Mouse (Mus musculus): Measurements from ENCODE around the gene Rsph1. TPM values are rescaled to one million over a fixed set of nuclear protein-coding genes. Genes with fewer than 3 reads are reported as not detected.

Gene Rsph1
- polyA plus RNA-seq, 1 experiment, result 2.7 TPM

GRCm38 (mm10) chr17:31309281-31309793 lies 32.2 kb upstream of the Rsph1 start:
- no peak overlapping the region for H3K4me3 ChIP-seq (replicated peaks; ENCODE audit: insufficient read depth, low read depth, low read length)
- H3K27ac ChIP-seq (ENCODE audit: insufficient read depth, low read length), result no peak overlapping the region
- H3K27me3 ChIP-seq (ENCODE audit: control insufficient read depth, insufficient read depth, low read length), result no peaks in the 10 kb centered on the region
- TF ChIP-seq POLR2A (IDR thresholded peaks at IDR 0.05; ENCODE audit: borderline replicate concordance, insufficient read depth, low read length) (no peak), CTCF (IDR thresholded peaks at IDR 0.05; ENCODE audit: borderline replicate concordance, insufficient read depth, low read depth, low read length) (no peak)
- 0 out of 2 replicates have a peak, but pooled peaks cover 5% of the 10 kb centered on the region for H3K4me1 ChIP-seq (ENCODE audit: control insufficient read depth, insufficient read depth, low read length)
- WGBS, result 59% methylated on average over 6 of the region's 6 CpGs
- DNase-seq, result no peak

GRCm38 (mm10) chr17:31308291-31308816 lies 31.2 kb upstream of the Rsph1 start:
- TF ChIP-seq CTCF (IDR thresholded peaks at IDR 0.05; ENCODE audit: borderline replicate concordance, insufficient read depth, low read depth, low read length), result no peak
- TF ChIP-seq POLR2A (IDR thresholded peaks at IDR 0.05; ENCODE audit: borderline replicate concordance, insufficient read depth, low read length), result no peak
- H3K4me1 ChIP-seq (ENCODE audit: control insufficient read depth, insufficient read depth, low read length), result 0 out of 2 replicates have a peak, but pooled peaks cover 5% of the 10 kb centered on the region
- WGBS, result 97% methylated on average over 7 of the region's 7 CpGs
- no peak overlapping the region for H3K27ac ChIP-seq (ENCODE audit: insufficient read depth, low read length)
- no peaks in the 10 kb centered on the region for H3K27me3 ChIP-seq (ENCODE audit: control insufficient read depth, insufficient read depth, low read length)
- no peak overlapping the region for H3K4me3 ChIP-seq (replicated peaks; ENCODE audit: insufficient read depth, low read depth, low read length)
- no peak for DNase-seq

- 73% methylated on average over 3 of the region's 3 CpGs for WGBS
- TF ChIP-seq POLR2A (IDR thresholded peaks at IDR 0.05; ENCODE audit: borderline replicate concordance, insufficient read depth, low read length), result no peak
- TF ChIP-seq CTCF (IDR thresholded peaks at IDR 0.05; ENCODE audit: borderline replicate concordance, insufficient read depth, low read depth, low read length), result no peak
- DNase-seq, result no peak
- no peaks in the 10 kb centered on the region for H3K27me3 ChIP-seq (ENCODE audit: control insufficient read depth, insufficient read depth, low read length)
- H3K4me3 ChIP-seq (replicated peaks; ENCODE audit: insufficient read depth, low read depth, low read length), result no peak overlapping the region
- 0 out of 2 replicates have a peak, but pooled peaks cover 5% of the 10 kb centered on the region for H3K4me1 ChIP-seq (ENCODE audit: control insufficient read depth, insufficient read depth, low read length)
- H3K27ac ChIP-seq (ENCODE audit: insufficient read depth, low read length), result no peak overlapping the region
Observed at GRCm38 (mm10) chr17:31307756-31308155, 30.6 kb upstream of the Rsph1 start.

- 56% methylated on average over 5 of the region's 5 CpGs for WGBS
- DNase-seq, result no peak
- Histone ChIP-seq H3K27me3 (ENCODE audit: control insufficient read depth, insufficient read depth, low read length) (no peaks in the 10 kb centered on the region), H3K4me3 (replicated peaks; ENCODE audit: insufficient read depth, low read depth, low read length) (no peak overlapping the region), H3K4me1 (ENCODE audit: control insufficient read depth, insufficient read depth, low read length) (0 out of 2 replicates have a peak, but pooled peaks cover 5% of the 10 kb centered on the region), H3K27ac (ENCODE audit: insufficient read depth, low read length) (no peak overlapping the region)
- no peak for TF ChIP-seq POLR2A (IDR thresholded peaks at IDR 0.05; ENCODE audit: borderline replicate concordance, insufficient read depth, low read length)
- no peak for TF ChIP-seq CTCF (IDR thresholded peaks at IDR 0.05; ENCODE audit: borderline replicate concordance, insufficient read depth, low read depth, low read length)
Observed at GRCm38 (mm10) chr17:31305776-31306120, 28.6 kb upstream of the Rsph1 start.

- WGBS, result 57% methylated on average over 12 of the region's 12 CpGs
Observed at GRCm38 (mm10) chr17:31304895-31305775, 28.0 kb upstream of the Rsph1 start.

GRCm38 (mm10) chr17:31303401-31303800 lies 26.2 kb upstream of the Rsph1 start:
- DNase-seq, result no peak
- Histone ChIP-seq H3K27ac (ENCODE audit: insufficient read depth, low read length) (no peak overlapping the region), H3K27me3 (ENCODE audit: control insufficient read depth, insufficient read depth, low read length) (no peaks in the 10 kb centered on the region), H3K4me1 (ENCODE audit: control insufficient read depth, insufficient read depth, low read length) (0 out of 2 replicates have a peak, but pooled peaks cover 5% of the 10 kb centered on the region), H3K4me3 (replicated peaks; ENCODE audit: insufficient read depth, low read depth, low read length) (no peak overlapping the region)
- TF ChIP-seq CTCF (IDR thresholded peaks at IDR 0.05; ENCODE audit: borderline replicate concordance, insufficient read depth, low read depth, low read length) (no peak), POLR2A (IDR thresholded peaks at IDR 0.05; ENCODE audit: borderline replicate concordance, insufficient read depth, low read length) (no peak)
- WGBS, result 96% methylated on average over 4 of the region's 4 CpGs

More at GRCm38 (mm10) chr17:31304895-31305775, 28.0 kb upstream of the Rsph1 start:
- DNase-seq, result peak in 1 of 2 experiments; percentile 55
- Histone ChIP-seq H3K27ac (ENCODE audit: insufficient read depth, low read length) (no peak overlapping the region), H3K27me3 (ENCODE audit: control insufficient read depth, insufficient read depth, low read length) (no peaks in the 10 kb centered on the region), H3K4me1 (ENCODE audit: control insufficient read depth, insufficient read depth, low read length) (0 out of 2 replicates have a peak, but pooled peaks cover 5% of the 10 kb centered on the region), H3K4me3 (replicated peaks; ENCODE audit: insufficient read depth, low read depth, low read length) (no peak overlapping the region)
- no peak for TF ChIP-seq POLR2A (IDR thresholded peaks at IDR 0.05; ENCODE audit: borderline replicate concordance, insufficient read depth, low read length)
- TF ChIP-seq CTCF (IDR thresholded peaks at IDR 0.05; ENCODE audit: borderline replicate concordance, insufficient read depth, low read depth, low read length), result no peak

- Histone ChIP-seq H3K27me3 (ENCODE audit: control insufficient read depth, insufficient read depth, low read length) (no peaks in the 10 kb centered on the region), H3K27ac (ENCODE audit: insufficient read depth, low read length) (no peak overlapping the region), H3K4me1 (ENCODE audit: control insufficient read depth, insufficient read depth, low read length) (peaks cover 8% of the 10 kb centered on the region), H3K4me3 (replicated peaks; ENCODE audit: insufficient read depth, low read depth, low read length) (no peak overlapping the region)
- 94% methylated on average over 3 of the region's 3 CpGs for WGBS
- DNase-seq, result no peak
- no peak for TF ChIP-seq CTCF (IDR thresholded peaks at IDR 0.05; ENCODE audit: borderline replicate concordance, insufficient read depth, low read depth, low read length)
- no peak for TF ChIP-seq POLR2A (IDR thresholded peaks at IDR 0.05; ENCODE audit: borderline replicate concordance, insufficient read depth, low read length)
Observed at GRCm38 (mm10) chr17:31300736-31301135, 23.6 kb upstream of the Rsph1 start.
